Mouse (Mus musculus) brain, adult 2 months (tissue): ENCODE measurements at regions not wholly inside any gene's neighbourhood (a gene's known extent, or its start where the extent isn't known, plus 50 kb on each side); places are given as distances from the start of the nearest gene placed in this dataset.

ENCODE experiments used
- DNase-seq: peaks from one replicate; pipeline ENCODE4 v3.0.0; 2011; ENCODE audit warnings: low read depth, low spot score

DNA sequence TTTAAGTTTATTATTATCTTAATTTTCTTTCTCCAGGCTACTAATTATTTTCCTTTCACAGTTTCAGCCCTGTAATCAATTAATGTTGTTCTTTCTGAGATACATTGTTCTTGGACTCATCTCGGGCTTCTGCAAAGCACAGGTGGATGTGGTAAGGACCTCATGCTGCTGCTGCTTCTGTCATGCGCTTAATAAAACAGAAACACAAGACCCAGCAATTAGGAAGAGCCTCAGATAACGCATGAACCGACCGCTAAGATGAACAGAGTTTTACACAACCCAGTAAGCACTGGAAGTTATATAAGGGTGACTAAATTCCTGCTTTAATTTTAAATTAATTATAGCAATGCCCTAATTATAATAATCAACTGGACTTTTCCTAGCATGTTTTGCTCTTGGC, 70.7 kb upstream of the Gk2 start:
- DNase-seq = peak; percentile 54
